Mouse (Mus musculus) bone marrow macrophage, adult 2 months (primary cell): ENCODE measurements around the gene Ubtd2.

Experiments
- CTCF ChIP-seq: IDR thresholded peaks from 2 replicates; pipeline ENCODE4 v1.5.1; 2012; ENCODE audit warnings: low read depth, mild to moderate bottlenecking, low read length, moderate library complexity
- POLR2A ChIP-seq: IDR thresholded peaks from 2 replicates; pipeline ENCODE4 v1.6.1; 2012; ENCODE audit warnings: mild to moderate bottlenecking, low read depth, low read length, borderline replicate concordance

DNA sequence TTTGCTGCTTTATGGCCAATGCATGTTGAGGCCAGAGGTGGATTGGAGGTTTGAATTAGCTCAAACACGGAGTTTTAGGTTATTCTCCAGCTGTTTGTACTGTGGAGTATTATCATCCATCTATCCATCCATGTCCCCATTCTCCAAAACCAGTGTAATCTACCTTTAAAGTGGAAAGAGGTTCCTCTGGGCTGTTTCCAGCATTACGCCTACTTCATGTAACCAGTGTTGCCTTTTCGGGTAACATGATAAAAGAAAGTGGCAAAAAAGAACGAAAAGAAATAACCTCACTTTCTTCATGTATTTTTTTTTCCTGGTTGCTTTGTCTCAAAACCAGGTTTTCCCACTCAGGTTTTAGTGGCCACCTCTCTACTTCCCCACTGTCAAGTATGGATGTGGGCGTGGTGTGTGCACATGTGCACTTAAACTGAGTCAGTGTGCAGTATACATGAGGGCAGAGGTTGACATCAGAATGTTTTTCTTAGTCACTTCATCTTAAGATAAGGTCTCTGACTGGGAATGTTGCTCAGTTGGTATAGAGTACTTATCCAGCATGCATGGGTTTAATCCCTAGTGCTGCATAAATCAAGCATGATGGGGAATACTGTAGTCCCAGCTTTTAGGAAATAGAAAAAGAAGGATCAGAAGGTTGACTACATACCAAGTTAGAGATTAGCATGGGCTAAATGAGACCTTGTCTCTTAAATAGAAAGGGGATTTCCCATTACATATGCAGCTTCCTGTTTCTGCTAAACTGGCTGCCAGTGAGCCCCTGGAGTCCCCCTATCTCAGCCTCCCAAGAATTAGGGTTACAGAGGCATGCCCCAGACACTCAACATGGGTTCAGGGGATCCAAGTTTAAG lies 33.9 kb downstream of the Ubtd2 start:
- TF ChIP-seq CTCF (no peak), POLR2A (no peak)
